Mouse (Mus musculus) gastrocnemius, postnatal 36 days (tissue): Measurements from ENCODE around the gene Ppp1r3d. TPM values are rescaled to one million over a fixed set of nuclear protein-coding genes. Genes with fewer than 3 reads are reported as not detected.

Experiments used
- DNase-seq, 2 experiments: peaks; one replicate each; pipeline ENCODE4 v3.0.0; 2022
- intact Hi-C: fragments of 180-260 bp; cut with DNase I; formaldehyde crosslinking; loops from one replicate; pipeline ENCODE4 v1.15.1; 2025
- long read RNA-seq, 2 experiments: library from polyadenylated mRNA; stranded (forward); transcript quantifications; one replicate each; pipeline ENCODE4 v2.0.0; 2021
- total RNA-seq, 2 experiments: library from RNA; stranded (reverse); gene quantifications; 2 replicates each; pipeline ENCODE4 v1.2.3; 2021

Ppp1r3d gene
- 1 to 10 TPM; 2.4 to 4.9 TPM for total RNA-seq
- long read RNA-seq, experiment 1, partial matches to known transcripts = 0 of 1 reads
- long read RNA-seq, experiment 1, other reads (novel, unspliced or antisense) = 1 of 1 reads
- long read RNA-seq, experiment 2, partial matches to known transcripts = 0 of 4 reads
- long read RNA-seq, experiment 2, other reads (novel, unspliced or antisense) = 0 of 4 reads

DNA sequence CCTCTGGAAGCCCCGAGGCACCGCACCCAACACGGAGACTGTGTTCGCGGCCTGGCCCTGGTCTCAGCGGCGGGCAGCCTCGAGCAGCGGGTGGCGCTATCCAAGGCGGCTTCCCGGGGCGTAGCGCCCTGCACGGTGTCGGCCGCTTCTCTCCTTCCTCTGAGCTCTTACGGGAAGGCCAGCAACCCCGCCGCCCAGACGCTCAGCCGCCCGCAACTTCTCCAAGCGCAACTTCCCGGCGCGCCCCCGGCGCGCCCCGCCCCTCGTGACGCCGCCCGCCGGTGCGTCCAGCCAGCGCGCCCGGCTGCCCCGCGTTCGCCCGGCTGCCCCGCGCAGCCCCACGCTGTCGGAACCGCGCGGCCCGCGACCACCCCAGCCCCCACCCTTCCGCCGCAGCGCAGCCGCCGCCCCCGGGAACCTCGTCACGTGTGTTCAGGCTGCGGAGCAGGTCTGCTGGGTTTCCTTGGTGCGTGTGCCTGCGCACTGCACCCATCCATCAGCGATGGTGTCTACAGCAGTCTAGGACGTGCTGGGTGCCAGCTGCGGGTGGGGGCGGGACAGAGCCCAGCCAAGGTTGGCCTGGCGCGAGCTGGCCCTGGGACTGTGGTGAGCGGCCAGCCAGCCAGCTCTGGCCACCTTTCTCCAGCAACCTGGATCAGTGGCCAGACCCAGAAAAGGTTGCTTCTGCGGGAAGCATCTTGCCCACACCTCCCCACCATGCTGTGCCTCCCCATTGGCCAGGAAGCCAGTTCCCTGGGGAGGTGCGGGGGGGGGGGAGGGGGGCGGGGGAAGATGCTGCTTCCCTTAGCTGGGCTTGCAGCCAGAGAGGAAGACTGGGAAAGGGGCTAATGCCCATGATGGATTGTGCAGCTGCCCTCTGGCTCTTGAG lies at the start of gene Ppp1r3d, which contains the start of gene Fam217b:
Gene Ppp1r3d, minus strand, starts transcription at position 212 of the 889 bp plus-strand sequence.
Gene Fam217b, plus strand, starts transcription at position 264 of the 889 bp plus-strand sequence.
- intact Hi-C loops = loop anchor here (5.0 kb wide), 1 partner anchor 78 kb away; no protein-coding TSS in a partner anchor
- DNase-seq = peak; percentile 55 to 58

DNA sequence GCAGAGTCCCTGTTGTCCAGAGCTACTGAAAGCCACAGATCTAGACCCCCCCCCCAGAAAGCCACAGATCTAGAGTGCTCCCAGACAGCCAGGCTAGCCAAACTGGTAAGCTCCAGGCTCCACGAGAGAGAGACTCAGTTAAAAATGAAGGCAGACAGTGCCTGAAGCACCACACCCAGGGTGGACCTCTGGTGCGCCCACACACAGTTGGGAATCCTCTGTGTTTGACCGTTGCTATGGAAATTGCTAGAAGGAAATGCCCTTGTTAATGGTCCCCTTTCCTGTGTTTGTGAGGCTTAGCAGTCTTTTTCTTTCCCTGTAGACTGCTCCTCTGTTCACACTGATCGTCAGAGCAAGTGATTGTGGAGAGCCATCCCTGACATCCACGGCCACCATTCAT lies 46.1 kb upstream of the Ppp1r3d start:
- intact Hi-C loops = no loop called here
- no peak for DNase-seq

DNA sequence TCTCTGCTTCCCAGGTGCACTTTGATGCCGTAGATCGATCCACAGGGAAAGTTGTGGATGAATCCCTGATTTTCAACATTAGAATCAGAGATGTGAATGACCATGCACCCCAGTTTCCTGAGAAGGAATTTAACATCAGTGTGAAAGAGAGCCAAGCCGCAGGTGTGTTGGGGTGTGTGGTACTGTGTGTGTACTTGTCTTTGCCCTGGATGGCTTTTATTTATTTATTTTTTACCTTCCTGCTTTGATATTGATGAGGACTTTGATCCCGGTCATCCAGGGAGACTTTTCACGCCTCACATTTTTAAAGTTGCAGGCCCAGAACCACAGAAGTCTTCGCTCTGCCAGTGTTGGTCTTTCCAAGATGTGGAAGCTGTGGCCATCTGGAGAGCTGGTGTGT lies 43.1 kb upstream of the Ppp1r3d start:
- no peak for DNase-seq

DNA sequence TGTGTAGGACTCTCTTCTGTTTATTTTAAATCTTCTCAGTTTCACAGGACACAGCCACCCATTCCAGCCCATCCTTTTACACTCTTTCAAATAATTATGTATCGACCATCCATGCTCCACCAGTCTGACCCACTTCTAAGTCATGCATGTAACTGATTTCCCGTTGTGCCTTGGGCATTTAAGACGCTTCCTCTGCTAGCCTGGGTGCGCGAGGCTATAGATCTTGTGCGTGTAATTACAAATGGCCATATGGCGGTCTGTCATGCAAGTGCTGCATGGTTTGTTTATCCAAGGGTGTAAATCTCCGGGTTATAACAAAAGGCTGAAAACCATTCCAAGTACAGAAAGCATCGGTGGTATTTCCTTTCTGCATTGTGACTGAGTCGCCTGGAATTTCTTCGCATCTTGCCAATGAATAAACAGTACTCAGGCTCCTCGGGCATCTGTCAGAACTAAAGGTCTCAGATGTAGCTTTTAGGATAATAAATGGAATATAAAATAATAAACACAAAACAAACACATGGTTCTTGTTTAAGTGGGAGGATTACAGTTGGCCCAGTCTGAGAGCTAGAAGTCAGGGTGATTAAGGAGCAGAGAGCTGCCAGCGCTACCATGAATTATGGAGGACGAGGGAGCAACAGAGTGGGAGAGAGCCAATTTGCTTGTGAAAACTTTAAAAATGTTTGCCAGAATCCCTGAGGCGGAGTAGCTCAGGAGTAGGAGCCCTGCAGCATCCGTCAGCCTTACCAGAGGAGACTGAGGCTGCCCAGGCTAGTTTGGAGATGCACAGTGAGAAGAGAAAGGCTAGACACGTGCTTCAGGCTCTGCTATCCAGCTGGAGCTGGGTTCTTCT lies 40.6 kb upstream of the Ppp1r3d start:
- intact Hi-C loops = no loop called here
- DNase-seq = no peak

More for the DNA sequence above, 43.1 kb upstream of the Ppp1r3d start:
- intact Hi-C loops = no loop called here

DNA sequence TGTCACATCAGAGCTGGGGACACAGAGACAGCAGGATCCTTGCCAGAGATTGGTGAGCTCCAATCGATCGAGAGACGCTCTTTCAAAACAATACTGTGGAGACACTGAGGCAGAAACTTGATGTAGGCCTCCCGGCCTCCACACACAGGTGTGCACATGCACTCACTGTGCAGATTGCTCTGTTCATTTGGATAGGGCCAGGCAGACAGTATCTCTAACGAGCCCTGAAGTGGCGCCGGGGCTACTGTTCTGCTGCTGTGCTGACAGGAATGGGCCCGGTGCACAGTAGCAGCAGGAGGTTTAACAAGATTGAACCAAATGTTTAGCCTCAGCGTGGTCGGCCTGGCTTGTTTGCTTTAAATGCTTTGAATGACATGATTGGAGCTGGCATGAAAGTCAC lies 36.7 kb upstream of the Ppp1r3d start:
- intact Hi-C loops = no loop called here
- no peak for DNase-seq

DNA sequence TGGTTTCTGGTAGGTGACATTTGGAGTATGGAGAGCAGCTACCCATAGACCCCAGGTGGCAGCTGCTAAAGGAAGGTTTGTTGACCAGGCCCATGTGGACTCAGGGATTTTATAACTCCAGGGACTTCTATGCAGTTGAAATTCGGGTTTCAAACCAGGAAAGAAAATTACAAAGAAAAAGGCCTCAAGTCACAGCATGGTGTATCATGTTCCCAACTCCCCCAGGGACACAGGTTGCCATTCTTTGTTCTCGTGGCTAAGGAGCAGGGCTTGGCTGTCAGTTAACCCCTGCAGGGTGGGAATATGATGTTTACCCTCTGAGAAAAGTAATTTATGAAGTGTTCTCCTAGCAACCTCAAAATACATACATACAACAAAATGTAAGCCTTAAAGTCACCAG lies 36.0 kb upstream of the Ppp1r3d start:
- intact Hi-C loops = no loop called here

DNA sequence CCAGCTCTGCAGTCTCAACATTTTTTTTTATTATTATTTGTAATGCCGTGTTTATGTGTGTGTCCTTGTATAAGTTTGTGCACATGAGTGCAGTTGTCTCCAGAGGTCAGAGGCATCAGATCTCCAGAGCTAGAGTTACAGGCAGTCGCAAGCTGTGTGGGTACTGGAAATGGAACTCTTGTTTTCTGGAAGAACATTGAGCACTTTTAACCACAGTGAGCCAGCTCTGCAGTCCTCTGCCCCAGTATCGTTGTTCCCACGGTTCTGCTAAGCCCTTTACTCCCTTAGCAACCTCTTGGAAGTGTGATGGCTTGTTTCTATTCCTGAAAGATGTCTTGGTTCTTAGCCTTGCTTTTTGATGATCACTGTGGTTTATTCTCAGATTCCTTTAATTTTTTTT lies 35.1 kb upstream of the Ppp1r3d start:
- intact Hi-C loops = no loop called here
- no peak for DNase-seq

More for the DNA sequence above, 36.0 kb upstream of the Ppp1r3d start:
- no peak for DNase-seq

DNA sequence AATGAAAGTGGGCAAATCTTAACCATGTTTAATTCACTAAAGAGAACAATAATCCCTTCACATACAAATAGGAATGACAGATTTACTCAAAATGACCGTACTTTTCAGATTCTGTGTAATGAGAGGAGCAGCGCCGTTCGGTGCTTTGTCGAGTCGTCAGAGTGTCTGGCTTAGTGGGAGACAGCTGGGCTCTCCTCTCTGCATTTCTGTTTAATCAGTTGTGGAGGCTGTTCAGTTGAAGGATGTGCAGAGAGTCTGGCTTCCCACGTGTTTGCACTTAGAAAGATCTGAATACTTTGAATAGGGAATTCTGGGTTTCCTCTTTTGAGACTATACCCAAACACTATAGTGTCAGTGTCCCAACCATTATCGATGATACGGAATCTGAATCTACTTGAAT lies 23.0 kb upstream of the Ppp1r3d start:
- DNase-seq = no peak
- intact Hi-C loops = no loop called here

DNA sequence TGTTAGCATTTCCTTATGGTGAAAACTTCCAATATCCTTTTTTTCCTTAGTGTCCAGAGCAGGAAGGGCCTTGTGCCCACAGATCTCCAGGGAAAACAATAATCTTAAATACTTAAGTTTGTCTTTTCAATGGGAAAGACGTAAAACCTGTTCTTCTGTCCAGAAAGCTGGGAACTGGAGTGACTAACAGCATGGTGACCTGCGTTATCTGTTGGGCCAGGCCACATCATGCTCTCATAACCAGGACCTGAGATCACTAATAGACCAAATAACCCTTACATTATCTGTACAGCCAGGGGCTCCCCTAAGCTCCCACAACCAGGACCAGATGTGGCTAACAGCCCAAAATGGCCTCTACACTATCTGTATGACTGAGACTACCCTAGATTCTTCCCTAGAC lies 19.6 kb upstream of the Ppp1r3d start:
- DNase-seq = no peak
- intact Hi-C loops = no loop called here

DNA sequence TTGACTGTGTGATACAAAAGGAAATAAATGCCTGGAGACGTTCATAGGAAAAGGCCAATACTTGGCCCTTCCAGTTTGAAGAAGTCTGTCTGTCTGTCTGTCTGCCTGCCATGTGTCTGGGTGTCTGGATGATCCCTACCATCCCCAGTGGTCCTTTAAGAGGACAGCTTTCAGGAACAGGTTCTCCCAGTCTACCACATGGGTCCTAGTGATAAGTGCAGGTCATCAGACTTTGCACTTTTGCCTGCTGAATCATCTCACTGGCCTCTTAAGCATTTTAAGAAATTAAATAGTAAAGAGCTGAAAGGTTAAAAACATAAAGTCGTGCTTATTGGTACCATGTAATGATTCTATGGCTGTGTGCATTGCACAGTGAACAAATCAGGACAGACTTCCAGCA lies 19.2 kb upstream of the Ppp1r3d start:
- intact Hi-C loops = no loop called here

DNA sequence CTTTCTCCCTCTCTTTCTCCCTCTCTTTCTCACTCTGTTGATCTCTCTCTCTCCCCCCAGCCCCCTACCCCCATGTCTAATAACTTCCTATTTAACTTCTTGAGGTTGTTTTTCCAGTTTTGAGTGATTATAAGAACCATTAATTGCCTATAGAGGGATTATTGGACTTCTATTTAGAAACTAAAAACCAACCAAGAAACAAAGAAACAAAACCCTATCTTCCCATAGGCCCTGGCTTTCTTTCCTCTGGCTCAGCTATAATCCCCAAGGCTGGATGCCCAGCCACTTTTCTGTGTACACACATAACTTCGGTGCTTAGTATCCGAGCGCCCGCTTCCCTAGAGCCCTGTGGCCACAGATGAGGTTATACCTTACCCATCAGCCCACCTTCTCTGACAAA lies 16.0 kb upstream of the Ppp1r3d start, which contains the start of gene Cdh26:
Gene Cdh26, plus strand, starts transcription at position 301 of the 400 bp plus-strand sequence.
- no peak for DNase-seq
- intact Hi-C loops = no loop called here

More for the DNA sequence above, 19.2 kb upstream of the Ppp1r3d start:
- no peak for DNase-seq

DNA sequence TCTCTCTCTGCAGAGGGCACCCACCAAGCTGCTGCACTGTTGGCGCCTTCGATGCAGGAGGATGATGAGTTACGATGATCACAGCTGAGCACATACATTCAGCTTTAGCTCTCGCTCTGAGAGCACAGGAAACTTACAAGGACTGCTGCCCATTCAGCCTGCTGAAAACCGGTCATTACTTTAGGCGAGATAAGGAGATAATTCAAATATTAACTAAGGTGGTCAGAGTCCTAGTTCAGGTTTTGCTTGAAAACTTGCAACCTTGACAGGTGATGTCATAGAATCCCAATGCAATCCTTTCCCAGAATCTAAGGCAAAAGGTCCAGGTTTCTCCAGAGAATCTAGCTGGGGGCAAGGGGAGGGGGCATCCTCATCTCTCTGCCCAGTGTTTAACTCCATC lies 15.2 kb upstream of the Ppp1r3d start:
- no peak for DNase-seq
- intact Hi-C loops = loop anchor here (5.0 kb wide), 2 partner anchors 78 to 238 kb away; no protein-coding TSS in a partner anchor

DNA sequence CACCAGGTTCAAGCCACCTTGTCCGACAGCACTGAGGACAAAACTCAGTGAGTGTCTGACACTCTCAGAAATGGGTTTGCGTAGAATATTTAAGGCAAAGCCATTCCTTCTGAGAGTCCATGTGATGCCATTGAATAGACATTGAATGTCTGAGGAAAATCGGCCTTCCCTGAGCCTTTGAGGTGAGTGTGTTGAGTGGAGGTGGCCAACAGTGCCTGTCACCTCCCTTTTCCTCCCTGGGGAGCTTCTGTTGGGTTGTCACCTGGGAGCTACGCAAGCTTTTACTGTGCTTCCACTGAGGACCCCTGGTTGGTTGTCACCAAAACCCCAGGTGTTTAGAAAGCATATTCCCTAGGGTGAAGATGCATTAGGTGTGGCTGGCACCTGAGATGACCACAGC lies 14.4 kb upstream of the Ppp1r3d start:
- no peak for DNase-seq
- intact Hi-C loops = loop anchor here (5.0 kb wide), 2 partner anchors 79 to 239 kb away; no protein-coding TSS in a partner anchor

DNA sequence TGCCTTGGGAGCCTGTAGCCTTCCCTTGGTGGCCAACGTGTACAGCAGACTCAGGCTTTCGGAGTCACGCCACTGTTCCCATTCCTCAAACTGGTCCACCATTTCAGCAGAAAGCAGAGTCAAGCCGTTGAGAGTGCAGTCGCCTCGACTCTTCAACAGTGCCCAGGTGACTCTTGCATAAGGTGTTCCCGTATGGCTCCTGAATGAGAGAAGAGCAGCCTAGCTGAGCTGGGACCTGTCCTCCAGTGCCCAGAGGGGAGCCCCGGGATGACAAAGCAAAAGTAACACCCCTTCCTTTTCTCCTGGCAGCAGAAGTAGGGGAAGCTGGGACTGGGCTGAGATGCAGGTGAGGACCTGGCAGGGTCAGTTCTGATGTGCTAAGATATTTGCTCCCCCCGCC lies 13.9 kb upstream of the Ppp1r3d start:
- DNase-seq = no peak
- intact Hi-C loops = loop anchor here (5.0 kb wide), 2 partner anchors 79 to 239 kb away; no protein-coding TSS in a partner anchor

DNA sequence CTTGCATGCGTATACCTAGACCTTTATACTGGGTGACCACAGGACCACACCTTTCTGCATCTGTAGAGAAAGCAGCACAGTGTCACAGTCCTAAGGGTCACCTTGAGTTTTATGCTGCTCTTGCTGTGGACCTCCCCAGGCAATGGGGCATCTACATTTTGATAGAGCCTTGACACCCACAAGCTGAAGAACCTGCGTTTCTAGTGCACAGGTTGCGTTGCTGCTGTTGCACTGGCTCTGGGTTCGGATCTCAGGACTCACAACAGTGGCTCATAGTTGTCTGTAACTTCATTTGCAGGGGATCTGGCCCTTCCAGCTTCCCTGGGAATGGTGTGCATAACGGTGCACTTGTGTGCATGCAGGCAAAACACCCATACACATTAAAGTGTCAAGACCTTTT lies 12.9 kb upstream of the Ppp1r3d start:
- intact Hi-C loops = loop anchor here (5.0 kb wide), 2 partner anchors 80 to 240 kb away; no protein-coding TSS in a partner anchor

DNA sequence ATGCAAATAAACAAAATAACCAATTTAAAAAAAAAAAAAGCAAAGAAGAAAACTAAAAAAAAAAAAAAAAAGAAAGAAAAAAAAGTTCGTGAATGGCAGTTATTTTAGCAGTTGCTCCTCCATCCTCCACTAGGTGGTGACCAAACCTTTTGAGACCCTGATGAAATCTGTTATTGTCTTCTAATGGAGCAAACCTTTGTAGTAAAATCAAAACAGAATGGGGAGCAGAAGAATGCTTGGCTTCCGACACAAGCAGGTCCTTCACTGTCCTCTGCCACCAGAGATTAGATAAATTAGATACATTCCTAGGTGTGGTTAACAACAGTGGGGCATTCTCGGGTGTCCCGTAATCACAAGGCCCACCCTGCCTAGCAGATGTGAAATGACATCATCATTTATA lies 12.0 kb upstream of the Ppp1r3d start:
- intact Hi-C loops = loop anchor here (5.0 kb wide), 2 partner anchors 81 to 241 kb away; no protein-coding TSS in a partner anchor
- no peak for DNase-seq

More for the DNA sequence above, 12.9 kb upstream of the Ppp1r3d start:
- DNase-seq = no peak

DNA sequence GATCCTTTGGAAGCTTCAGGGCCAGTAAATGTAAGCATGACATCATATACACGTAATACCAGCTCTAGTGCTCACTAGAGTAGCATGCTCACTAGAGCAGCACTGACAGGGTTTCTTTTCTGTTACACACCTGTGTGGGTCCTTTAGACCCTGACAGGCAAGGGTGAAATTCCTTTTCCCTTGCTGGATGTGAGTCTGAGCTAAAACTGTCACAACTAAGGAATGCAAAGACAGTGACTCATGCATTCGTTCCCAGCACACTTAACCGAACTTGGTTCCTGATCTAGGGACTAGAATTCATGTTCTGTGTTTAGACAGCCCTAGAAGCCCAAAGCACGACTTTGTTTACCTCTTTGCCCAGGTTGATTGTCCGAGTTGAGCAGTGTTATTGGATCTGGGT lies 9.0 kb upstream of the Ppp1r3d start:
- no peak for DNase-seq
- intact Hi-C loops = no loop called here

DNA sequence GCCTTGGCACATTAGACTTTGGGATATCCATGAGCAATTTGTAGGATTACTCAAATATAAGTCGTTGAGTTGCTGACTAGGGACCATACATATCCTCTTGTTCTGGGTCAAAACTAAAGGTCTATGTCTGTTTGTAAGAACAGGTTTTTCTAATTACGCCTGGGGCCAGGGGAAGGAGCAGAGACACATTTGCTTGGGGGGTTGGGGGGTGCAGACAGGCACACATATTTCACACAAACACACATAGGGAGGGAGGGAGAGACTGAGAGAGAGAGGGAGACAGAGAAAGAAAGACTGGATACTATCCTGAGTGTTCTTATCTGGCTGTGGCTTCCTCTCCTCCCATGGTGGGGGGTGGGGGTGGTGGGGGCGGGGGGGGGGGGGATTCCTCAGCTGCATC lies 7.9 kb upstream of the Ppp1r3d start:
- intact Hi-C loops = no loop called here
- DNase-seq = no peak

DNA sequence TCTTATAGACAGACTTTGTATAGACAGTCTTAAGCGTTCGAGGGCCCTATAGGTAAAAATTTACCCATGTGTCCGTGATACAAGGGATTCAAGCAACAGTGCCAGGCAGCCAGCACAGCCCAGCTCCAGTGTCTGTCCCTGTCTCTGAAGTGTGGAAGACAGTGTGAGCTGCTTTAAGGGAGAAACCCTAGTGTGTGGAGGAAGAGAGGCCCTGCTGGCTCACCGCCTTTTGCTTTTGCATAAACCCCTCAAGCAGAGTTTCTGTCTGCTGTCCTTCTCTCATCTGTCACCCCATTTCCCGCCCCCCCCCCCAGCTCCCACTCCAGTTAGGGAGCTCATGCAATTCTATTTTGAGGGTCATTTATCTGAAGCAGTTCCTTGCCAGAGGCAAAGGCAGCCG lies 7.3 kb upstream of the Ppp1r3d start:
- intact Hi-C loops = no loop called here
- no peak for DNase-seq

DNA sequence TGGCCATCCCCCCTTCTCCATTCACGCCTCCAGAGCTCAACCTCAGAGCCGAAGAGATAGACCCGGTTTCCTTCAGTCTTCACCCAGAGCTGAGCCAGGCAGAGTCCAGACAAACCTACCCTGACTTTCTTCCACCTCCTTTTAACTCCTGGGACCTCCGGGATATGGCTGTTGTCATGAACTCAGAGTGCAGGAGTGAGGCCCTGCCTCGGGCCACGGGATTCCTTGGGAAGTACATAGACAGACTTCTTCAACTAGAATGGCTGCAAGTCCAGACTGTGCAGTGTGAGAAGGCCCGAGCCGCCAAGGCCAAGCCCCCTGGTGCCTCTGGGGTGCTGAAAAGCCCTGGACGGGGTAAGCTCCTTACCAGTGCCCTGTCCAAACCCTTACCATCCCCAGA lies 6.3 kb upstream of the Ppp1r3d start:
- intact Hi-C loops = no loop called here
- no peak for DNase-seq
